Mouse (Mus musculus): Measurements from ENCODE around the gene Gdf10. TPM values are rescaled to one million over a fixed set of nuclear protein-coding genes. Genes with fewer than 3 reads are reported as not detected.

Gene Gdf10
- polyA plus RNA-seq (2017; shearing (Covaris generic)) = not detected

GRCm38 (mm10) chr14:33923168-33924070 lies at the start of gene Gdf10:
Gdf10 (plus strand) TSS chr14:33923587.

GRCm38 (mm10) chr14:33940739-33941138 lies 17.4 kb downstream of the Gdf10 start, which contains the start of gene Gdf2:
Gdf2 (plus strand) TSS chr14:33941039.

GRCm38 (mm10) chr14:33953761-33954160 lies 30.4 kb downstream of the Gdf10 start, which contains the start of gene Rbp3:
Rbp3 (plus strand) TSS chr14:33954003.

GRCm38 (mm10) chr14:33978604-33979059 lies 55.2 kb downstream of the Gdf10 start, which contains the start of gene Zfp488:
Zfp488 (minus strand) TSS chr14:33978764.

Other genes starting within 250 kb of the Gdf10 start
- gene Gdf2, start 17.5 kb downstream of the Gdf10 start, polyA plus RNA-seq (2017; shearing (Covaris generic)) = not detected
- gene Rbp3, start 30.4 kb downstream of the Gdf10 start, polyA plus RNA-seq (2017; shearing (Covaris generic)) = not detected
- not detected for gene Zfp488, start 55.2 kb downstream of the Gdf10 start, polyA plus RNA-seq (2017; shearing (Covaris generic))
- not detected for gene Gm30083, start 91.6 kb downstream of the Gdf10 start, polyA plus RNA-seq (2017; shearing (Covaris generic))
- gene Gm5460, start 93.2 kb downstream of the Gdf10 start, polyA plus RNA-seq (2017; shearing (Covaris generic)) = not detected
- gene Antxrl, start 129.1 kb downstream of the Gdf10 start, polyA plus RNA-seq (2017; shearing (Covaris generic)) = not detected
- not detected for gene Anxa8, start 162.4 kb downstream of the Gdf10 start, polyA plus RNA-seq (2017; shearing (Covaris generic))
- not detected for gene A630023A22Rik, start 179.2 kb downstream of the Gdf10 start, polyA plus RNA-seq (2017; shearing (Covaris generic))
- not detected for gene Npy4r, start 228.9 kb downstream of the Gdf10 start, polyA plus RNA-seq (2017; shearing (Covaris generic))

All from inflammation-experienced regulatory T-cells, adult 16 weeks (primary cell).